Mouse (Mus musculus) lung, embryonic 14.5 days (tissue): ENCODE data around the gene Fam219b. TPM values are rescaled to one million over a fixed set of nuclear protein-coding genes. Genes with fewer than 3 reads are reported as not detected.

Source experiments
- ATAC-seq: fragments of 200-750 bp; cut with Nextera tagmentation; 2 replicates; pipeline ENCODE4 v1.8.0; 2017; ENCODE audit warnings: mild to moderate bottlenecking, moderate TSS enrichment, moderate library complexity; ENCODE audit not compliant: insufficient read depth
- DNase-seq: peaks from one replicate; pipeline ENCODE4 v3.0.0-alpha.2; 2015
- H3K27ac ChIP-seq: fragments of 300-500 bp; sonication (generic); 2 replicates; pipeline ENCODE4 v1.5.1; 2014; ENCODE audit warnings: low read depth, mild to moderate bottlenecking, moderate library complexity
- H3K27me3 ChIP-seq: fragments of 300-500 bp; sonication (generic); 2 replicates; pipeline ENCODE4 v1.6.1; 2014; ENCODE audit warnings: low read length, control low read depth; ENCODE audit not compliant: insufficient read depth
- H3K36me3 ChIP-seq: fragments of 300-500 bp; sonication (generic); 2 replicates; pipeline ENCODE4 v1.6.1; 2014; ENCODE audit warnings: control low read depth; ENCODE audit not compliant: insufficient read depth
- H3K4me1 ChIP-seq: fragments of 300-500 bp; sonication (generic); 2 replicates; pipeline ENCODE4 v1.6.1; 2014; ENCODE audit warnings: antibody characterized with exemption, control low read depth; ENCODE audit not compliant: insufficient read depth
- H3K4me2 ChIP-seq: fragments of 300-500 bp; sonication (generic); 2 replicates; pipeline ENCODE4 v1.6.1; 2014; ENCODE audit warnings: mild to moderate bottlenecking
- H3K4me3 ChIP-seq: fragments of 300-500 bp; sonication (generic); 2 replicates; pipeline ENCODE4 v1.5.1; 2014; ENCODE audit warnings: low read depth, low read length
- H3K9ac ChIP-seq: fragments of 300-500 bp; sonication (generic); 2 replicates; pipeline ENCODE4 v1.6.1; 2014
- H3K9me3 ChIP-seq: fragments of 300-500 bp; sonication (generic); 2 replicates; pipeline ENCODE4 v1.6.1; 2016; ENCODE audit warnings: low read depth, low read length, control low read depth
- CTCF ChIP-seq: IDR thresholded peaks from 2 replicates; pipeline ENCODE4 v1.5.1; 2016; ENCODE audit warnings: antibody characterized with exemption, low read depth
- WGBS: fragments of 180-500 bp; shearing (Covaris S2); extraction: QIAGEN DNeasy Blood & Tissue Kit; methylation state at CpG from one replicate; pipeline ENCODE4 v1.1.7; 2014; 5-methylcytosine and 5-hydroxymethylcytosine counted together
- polyA plus RNA-seq: library from polyadenylated mRNA; unstranded; fragments of >200 nt; fragmentation: Nextera tagmentation; extraction: Ambion mirVana; gene quantifications from 2 replicates; pipeline ENCODE4 v1.2.1, GENCODE M21; 2014

Fam219b gene
- polyA plus RNA-seq, 1 experiment from 2014 or later, result 22.4 TPM

GRCm38 (mm10) chr9:57577144-57577849, 40.0 kb downstream of the Fam219b start:
- H3K4me2 ChIP-seq, result no peak overlapping the region
- TF ChIP-seq CTCF, result no peak
- no peak for DNase-seq
- 68% methylated on average over 6 of the region's 6 CpGs for WGBS
- no peaks in the 10 kb centered on the region for H3K27me3 ChIP-seq
- H3K9ac ChIP-seq, result no peak overlapping the region
- no peaks in the 10 kb centered on the region for H3K9me3 ChIP-seq
- no peak for ATAC-seq
- H3K4me3 ChIP-seq, result no peak overlapping the region
- peaks cover 43% of the 10 kb centered on the region for H3K36me3 ChIP-seq
- H3K4me1 ChIP-seq, result no peaks in the 10 kb centered on the region
- H3K27ac ChIP-seq, result no peak overlapping the region

- no peak for ATAC-seq
- Histone ChIP-seq H3K4me1 (no peaks in the 10 kb centered on the region), H3K27ac (no peak overlapping the region), H3K9ac (no peak overlapping the region), H3K9me3 (no peaks in the 10 kb centered on the region), H3K4me2 (no peak overlapping the region), H3K27me3 (no peaks in the 10 kb centered on the region), H3K36me3 (peaks cover 72% of the 10 kb centered on the region), H3K4me3 (no peak overlapping the region)
- 77% methylated on average over 3 of the region's 3 CpGs for WGBS
- TF ChIP-seq CTCF, result no peak
- DNase-seq, result no peak
Measured at GRCm38 (mm10) chr9:57584991-57585390, 47.7 kb downstream of the Fam219b start.

GRCm38 (mm10) chr9:57589224-57590126, 52.1 kb downstream of the Fam219b start, which contains the start of gene Ulk3:
Gene Ulk3 (plus strand): TSS chr9:57589452.
- Histone ChIP-seq H3K27ac (peak within 1 kb of the TSS; percentile 83), H3K27me3 (no peaks in the 10 kb centered on the region), H3K4me3 (peak within 1 kb of the TSS; percentile 78), H3K36me3 (peaks cover 47% of the 10 kb centered on the region), H3K9me3 (no peaks in the 10 kb centered on the region), H3K4me2 (peak within 1 kb of the TSS; percentile 94), H3K9ac (peak within 1 kb of the TSS; percentile 72), H3K4me1 (no peaks in the 10 kb centered on the region)
- 1% methylated on average over 58 of the region's 58 CpGs for WGBS
- ATAC-seq (peak; percentile 85), DNase-seq (peak; percentile 86)
- TF ChIP-seq CTCF, result peak; percentile 43

GRCm38 (mm10) chr9:57590726-57591125, 53.4 kb downstream of the Fam219b start:
- Histone ChIP-seq H3K9me3 (no peaks in the 10 kb centered on the region), H3K36me3 (peaks cover 44% of the 10 kb centered on the region), H3K4me1 (no peaks in the 10 kb centered on the region), H3K4me3 (no peak overlapping the region), H3K4me2 (no peak overlapping the region), H3K27ac (no peak overlapping the region), H3K27me3 (no peaks in the 10 kb centered on the region), H3K9ac (no peak overlapping the region)
- peak; percentile 36 for TF ChIP-seq CTCF
- DNase-seq, result no peak
- ATAC-seq, result no peak
- whole genome bisulfite sequencing, result 39% methylated on average over 5 of the region's 5 CpGs

Other genes with a start within 250 kb of the Fam219b start
- 22.5 and 23.7 TPM in 2 replicates for gene Ppcdc, start 97.4 kb upstream of the Fam219b start, polyA plus RNA-seq
- 4.4 and 4.9 TPM in 2 replicates for gene Scamp5, start 69.5 kb upstream of the Fam219b start, polyA plus RNA-seq
- gene Rpp25, start 33.5 kb upstream of the Fam219b start, polyA plus RNA-seq, result 2.3 and 2.4 TPM in 2 replicates
- gene Cox5a, start 16.3 kb upstream of the Fam219b start, polyA plus RNA-seq, result 527 and 554 TPM in 2 replicates
- gene Mpi, start 15.2 kb downstream of the Fam219b start, polyA plus RNA-seq, result 35.1 and 38.1 TPM in 2 replicates
- 54.2 and 55.6 TPM in 2 replicates for gene Scamp2, start 23.4 kb downstream of the Fam219b start, polyA plus RNA-seq
- 8.0 and 10.6 TPM in 2 replicates for gene Ulk3, start 51.9 kb downstream of the Fam219b start, polyA plus RNA-seq
- gene Cplx3, start 68.8 kb downstream of the Fam219b start, polyA plus RNA-seq, result not detected in 2 replicates
- not detected in 2 replicates for gene Lman1l, start 83.2 kb downstream of the Fam219b start, polyA plus RNA-seq
- gene Csk, start 116.1 kb downstream of the Fam219b start, polyA plus RNA-seq, result 23.6 and 28.7 TPM in 2 replicates
- not detected in 2 replicates for gene Cyp1a2, start 146.2 kb downstream of the Fam219b start, polyA plus RNA-seq
- not detected in 2 replicates for gene Cyp1a1, start 150.4 kb downstream of the Fam219b start, polyA plus RNA-seq
- gene Edc3, start 171.0 kb downstream of the Fam219b start, polyA plus RNA-seq, result 24.0 and 24.9 TPM in 2 replicates
- gene Clk3, start 228.3 kb downstream of the Fam219b start, polyA plus RNA-seq, result 58.1 and 72.7 TPM in 2 replicates